Mouse (Mus musculus) right cerebral cortex, postnatal 36 days (tissue): ENCODE data around the gene Rspo3.

Source experiments
- DNase-seq, 2 experiments: peaks; one replicate each; pipeline ENCODE4 v3.0.0; 2022; ENCODE audit warnings: low spot score in 2 of 2, mixed read lengths in 1 of 2

Rspo3 gene

GRCm38 (mm10) chr10:29535546-29536260 lies at the start of gene Rspo3:
Rspo3 (minus strand) TSS chr10:29535867.
- DNase-seq, result peak; percentile 12 to 17

- DNase-seq, result no peak
Measured at GRCm38 (mm10) chr10:29581940-29582339, 46.3 kb upstream of the Rspo3 start.

- no peak for DNase-seq
Measured at GRCm38 (mm10) chr10:29581476-29581875, 45.8 kb upstream of the Rspo3 start.

GRCm38 (mm10) chr10:29555983-29556382 lies 20.3 kb upstream of the Rspo3 start:
- DNase-seq, result no peak

GRCm38 (mm10) chr10:29554365-29554764 lies 18.7 kb upstream of the Rspo3 start:
- no peak for DNase-seq

- no peak for DNase-seq
Measured at GRCm38 (mm10) chr10:29542982-29543381, 7.3 kb upstream of the Rspo3 start.

- peak in 1 of 2 experiments; percentile 48 for DNase-seq
Measured at GRCm38 (mm10) chr10:29539516-29539915, 3.8 kb upstream of the Rspo3 start.

GRCm38 (mm10) chr10:29538791-29539190 lies 3.1 kb upstream of the Rspo3 start:
- DNase-seq, result no peak

GRCm38 (mm10) chr10:29534830-29535227 lies 838 bp downstream of the Rspo3 start:
- no peak for DNase-seq

- peak; percentile 22 to 32 for DNase-seq
Measured at GRCm38 (mm10) chr10:29533846-29534829, 1.5 kb downstream of the Rspo3 start.

GRCm38 (mm10) chr10:29532821-29533715 lies 2.6 kb downstream of the Rspo3 start:
- peak; percentile 75 to 76 for DNase-seq

- DNase-seq, result no peak
Measured at GRCm38 (mm10) chr10:29513563-29513962, 22.1 kb downstream of the Rspo3 start.

- no peak for DNase-seq
Measured at GRCm38 (mm10) chr10:29508167-29508566, 27.5 kb downstream of the Rspo3 start.

- no peak for DNase-seq
Measured at GRCm38 (mm10) chr10:29497205-29497822, 38.4 kb downstream of the Rspo3 start.

GRCm38 (mm10) chr10:29493996-29494395 lies 41.7 kb downstream of the Rspo3 start:
- no peak for DNase-seq

- DNase-seq, result no peak
Measured at GRCm38 (mm10) chr10:29480945-29481344, 54.7 kb downstream of the Rspo3 start.

- no peak for DNase-seq
Measured at GRCm38 (mm10) chr10:29479401-29479800, 56.3 kb downstream of the Rspo3 start.

- DNase-seq, result no peak
Measured at GRCm38 (mm10) chr10:29470454-29470853, 65.2 kb downstream of the Rspo3 start.

GRCm38 (mm10) chr10:29460100-29460499 lies 75.6 kb downstream of the Rspo3 start:
- no peak for DNase-seq

- DNase-seq, result no peak
Measured at GRCm38 (mm10) chr10:29459632-29460031, 76.0 kb downstream of the Rspo3 start.

- no peak for DNase-seq
Measured at GRCm38 (mm10) chr10:29445076-29445475, 90.6 kb downstream of the Rspo3 start.
